Mouse (Mus musculus) embryo, embryonic 11 days (tissue): Measurements from ENCODE around the gene Cplx1.
A peak's percentile ranks its signal among the peaks of the same experiment; 100 is the strongest.

ENCODE experiments used
- DNase-seq: peaks from one replicate; pipeline ENCODE4 v3.0.0-alpha.2; 2015

Cplx1 gene

DNA sequence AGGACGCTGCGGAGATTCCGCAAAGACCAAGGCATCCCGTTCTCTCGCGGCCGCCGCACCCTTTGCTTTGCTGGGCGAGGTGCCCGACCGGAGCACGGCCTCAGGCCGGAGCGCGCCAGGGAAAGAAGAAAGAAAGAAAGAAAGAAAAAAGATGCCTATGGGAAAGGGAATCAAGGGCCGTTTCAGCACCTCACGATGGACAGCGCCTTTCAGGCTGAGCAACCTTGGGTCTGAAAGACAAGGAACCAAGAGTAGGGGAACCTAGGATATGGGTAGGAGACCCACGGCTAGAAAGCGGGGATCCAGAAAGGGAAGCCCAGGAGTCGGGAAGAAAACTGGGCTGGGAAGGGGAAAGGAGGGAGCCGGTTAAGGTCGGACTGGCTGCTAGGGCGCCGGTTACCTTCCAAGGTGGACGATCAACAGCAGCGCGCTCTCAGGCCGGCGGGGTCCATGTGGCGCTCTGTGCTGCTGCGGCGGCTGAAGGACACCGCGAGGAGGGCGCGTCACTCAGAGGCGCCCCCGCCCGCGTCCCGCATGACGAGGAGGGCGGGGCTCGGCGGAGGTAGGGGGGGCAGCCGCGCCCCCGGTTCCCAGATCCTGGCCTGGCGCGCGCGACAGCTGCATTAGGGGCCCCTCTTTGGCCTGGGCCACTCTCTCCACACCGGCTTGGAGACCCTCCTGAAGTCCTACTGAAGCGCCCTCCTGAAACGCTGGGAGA lies at the start of gene Cplx1:
TSS of gene Cplx1 (minus strand) at position 536 of the 718 bp plus-strand sequence.
- DNase-seq = peak; percentile 77

DNA sequence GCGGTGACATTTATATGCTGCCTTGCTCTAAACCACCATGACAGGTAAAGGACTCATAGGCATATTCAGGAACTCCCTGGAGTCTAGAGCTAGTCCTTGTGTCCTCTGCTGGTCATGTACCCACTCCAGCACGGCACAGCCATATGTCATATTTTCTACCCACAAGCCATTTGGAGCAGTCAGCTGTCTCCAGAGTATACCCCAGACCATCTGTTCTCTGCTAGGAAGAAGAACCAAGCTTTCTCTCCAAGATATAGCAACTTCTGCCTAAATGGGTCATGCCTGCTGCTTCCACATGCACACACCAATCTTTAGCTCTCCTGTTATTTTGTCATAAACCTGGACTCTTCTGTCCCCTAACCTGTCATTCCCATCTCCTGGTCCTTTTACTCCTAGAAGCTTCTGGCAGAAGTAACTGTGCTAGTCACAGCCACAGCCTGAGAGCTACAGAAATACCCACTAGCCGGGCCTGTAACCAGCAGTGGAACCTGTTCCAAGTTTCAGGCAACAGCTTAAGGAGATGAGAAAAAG lies 31.6 kb upstream of the Cplx1 start:
- DNase-seq = no peak

DNA sequence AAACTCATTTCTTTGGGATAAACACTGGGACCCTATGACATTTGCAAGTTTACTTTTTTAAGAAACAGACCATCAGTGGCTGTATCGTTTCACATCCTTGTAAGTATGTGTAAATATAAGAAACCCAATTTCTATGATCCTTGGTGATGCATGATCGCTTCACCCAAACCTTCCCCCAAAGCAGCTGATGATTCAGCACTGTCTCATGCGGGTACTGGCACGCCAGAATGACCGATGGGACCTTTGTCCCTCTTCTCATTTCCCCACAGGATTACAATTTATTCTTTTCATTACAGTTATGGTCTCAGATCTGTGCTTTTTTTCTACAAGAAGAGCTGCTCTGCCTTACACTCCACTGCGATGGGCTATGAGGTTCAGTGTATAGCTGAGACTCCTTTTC lies 23.2 kb upstream of the Cplx1 start:
- DNase-seq = no peak

DNA sequence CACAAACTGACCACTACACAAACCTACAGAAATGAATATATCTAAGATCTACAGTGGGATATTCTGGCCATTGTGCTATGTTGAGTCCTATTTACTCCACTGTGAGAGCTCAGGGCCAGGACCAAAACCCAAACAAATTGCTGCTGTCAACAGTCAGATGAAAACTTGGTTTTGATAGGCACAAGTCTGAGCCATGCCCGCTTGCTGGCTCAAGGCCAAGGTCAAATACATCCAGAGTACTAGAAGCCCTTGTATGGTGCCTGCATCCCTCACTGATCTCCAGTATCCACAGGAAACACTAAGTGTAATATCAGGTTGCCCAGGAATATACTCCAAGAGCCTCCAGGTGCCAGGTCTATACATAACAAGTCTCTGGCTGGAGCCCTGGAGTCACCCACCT lies 21.2 kb upstream of the Cplx1 start:
- DNase-seq = no peak

DNA sequence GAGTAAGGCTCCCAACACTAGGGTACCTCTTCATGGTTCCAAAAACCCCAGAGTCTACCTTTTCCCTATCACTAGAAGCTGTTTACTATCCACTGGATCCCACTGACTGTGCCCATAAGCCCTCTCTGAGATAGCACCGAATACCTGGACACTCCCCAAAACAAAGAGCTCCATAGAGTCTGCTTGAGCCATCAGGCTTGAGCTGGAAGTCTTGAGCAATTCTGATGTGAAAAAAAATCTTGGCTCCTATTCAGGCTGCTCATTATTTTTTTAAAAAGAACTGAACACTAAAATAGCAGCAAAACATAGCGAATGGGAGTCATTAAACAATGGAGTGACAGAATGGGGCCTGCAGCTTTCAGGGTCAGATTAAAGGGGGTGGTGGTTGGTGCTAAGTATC lies 17.3 kb upstream of the Cplx1 start:
- DNase-seq = no peak

DNA sequence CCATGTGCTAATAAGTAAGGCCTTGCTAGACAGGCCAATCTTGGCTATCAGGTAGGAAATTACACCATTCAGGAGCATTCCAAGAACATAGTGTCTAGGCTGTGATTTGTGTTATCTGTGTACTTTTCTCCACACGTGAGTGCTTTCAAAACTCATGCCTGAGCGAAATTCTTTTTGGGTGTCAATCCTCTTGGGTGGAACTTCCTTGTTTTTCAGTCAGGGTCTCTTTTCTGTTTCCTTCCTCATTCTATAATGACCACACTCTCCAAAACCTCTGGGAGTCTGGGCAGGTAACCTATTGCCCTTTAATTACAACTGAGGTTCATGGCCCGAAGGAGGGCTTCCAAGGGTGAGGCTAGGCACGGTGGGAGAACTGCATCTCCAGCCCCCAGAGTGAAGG lies 16.7 kb upstream of the Cplx1 start:
- DNase-seq = no peak

DNA sequence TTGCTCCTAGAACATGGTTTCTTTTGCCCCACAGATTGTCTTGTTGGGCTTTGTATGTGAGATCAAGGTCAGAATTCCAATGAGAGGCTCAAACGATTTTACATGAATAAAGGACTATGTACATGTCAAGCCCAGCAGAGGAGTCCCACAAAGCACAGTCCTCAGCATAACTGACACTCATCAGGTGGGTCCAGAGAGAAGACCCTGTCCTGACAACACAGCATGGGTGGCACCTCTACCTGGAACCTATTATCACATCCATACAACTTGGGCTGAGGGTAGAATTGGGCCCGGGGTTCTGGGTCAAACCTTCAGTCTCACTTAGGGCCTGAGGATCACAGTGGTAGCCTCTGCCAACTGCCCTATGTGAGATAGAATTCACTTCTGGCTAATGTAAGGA lies 15.6 kb upstream of the Cplx1 start:
- no peak for DNase-seq

DNA sequence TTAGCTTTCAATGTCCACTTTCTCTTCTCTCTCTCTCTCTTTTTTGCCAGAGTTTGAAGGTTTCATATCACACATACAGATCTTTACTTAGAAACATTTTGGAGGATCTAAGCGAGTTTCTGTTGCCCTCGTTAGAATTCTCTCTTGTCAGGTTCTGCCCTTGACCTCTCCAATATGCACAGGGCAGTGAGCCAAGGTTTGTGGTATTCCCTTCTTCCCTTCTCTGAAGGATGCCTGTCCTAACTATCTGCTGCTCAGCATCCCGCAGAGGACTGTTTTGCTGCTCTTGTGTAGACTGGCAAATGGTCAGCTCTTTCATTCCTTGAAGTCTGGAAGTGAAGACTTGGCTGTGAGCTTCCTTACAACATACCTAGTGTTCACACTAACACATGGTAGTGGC lies 14.5 kb upstream of the Cplx1 start:
- no peak for DNase-seq

DNA sequence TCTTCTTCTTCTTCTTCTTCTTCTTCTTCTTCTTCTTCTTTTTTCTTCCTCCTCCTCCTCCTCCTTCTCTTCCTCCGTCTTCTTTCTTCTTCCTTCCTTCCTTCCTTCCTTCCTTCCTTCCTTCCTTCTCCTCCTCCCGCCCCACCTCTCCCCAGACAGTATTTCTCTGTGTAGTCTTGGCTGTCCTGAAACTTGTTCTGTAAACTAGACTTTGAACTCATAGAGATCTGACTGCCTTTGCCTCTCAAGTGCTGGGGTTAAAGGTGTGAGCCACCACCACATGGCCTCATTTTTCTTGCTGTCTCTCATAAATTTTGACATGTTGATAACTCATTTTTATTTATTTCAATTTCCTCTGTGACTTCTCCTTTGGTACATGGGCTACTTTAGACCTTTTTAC lies 12.7 kb upstream of the Cplx1 start:
- no peak for DNase-seq

DNA sequence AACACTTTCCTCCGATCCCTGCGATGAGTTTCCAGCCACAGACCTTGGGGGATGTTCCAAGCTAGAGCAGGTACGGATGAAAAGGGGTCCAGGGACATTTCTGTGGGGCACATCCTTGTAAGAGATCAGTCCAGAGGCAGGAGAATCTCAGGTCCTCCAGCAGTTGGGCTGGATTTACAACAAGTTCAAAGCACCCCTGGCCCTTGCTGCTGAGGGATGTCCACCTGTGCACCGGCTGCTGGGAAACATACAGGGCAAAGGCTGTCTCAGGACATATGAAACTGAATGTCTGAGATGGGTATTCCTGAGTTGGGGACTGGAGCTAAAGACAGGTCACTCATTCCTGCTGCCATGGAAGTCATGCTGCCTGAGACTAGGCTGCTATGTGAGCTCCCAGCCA lies 7.2 kb upstream of the Cplx1 start:
- DNase-seq = no peak

DNA sequence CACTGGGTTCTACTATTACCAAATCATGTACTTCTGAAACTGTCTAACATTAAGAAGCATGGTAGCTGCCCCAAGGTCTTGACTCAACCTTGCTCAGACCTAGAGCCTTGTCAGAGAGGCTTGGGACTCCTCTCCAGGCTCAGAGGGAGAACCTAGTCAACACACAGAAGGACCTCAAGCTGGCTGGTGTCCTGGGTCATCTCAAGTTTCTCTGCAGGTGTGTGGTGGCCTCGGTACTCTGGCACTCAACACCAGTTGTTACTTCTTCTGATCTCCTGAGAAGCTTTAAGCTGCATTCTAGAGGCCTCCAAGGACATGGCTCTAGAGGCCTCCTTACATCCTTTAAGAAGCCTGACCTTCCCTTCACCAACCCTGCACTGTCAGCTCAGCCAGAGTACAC lies 4.2 kb upstream of the Cplx1 start:
- no peak for DNase-seq

DNA sequence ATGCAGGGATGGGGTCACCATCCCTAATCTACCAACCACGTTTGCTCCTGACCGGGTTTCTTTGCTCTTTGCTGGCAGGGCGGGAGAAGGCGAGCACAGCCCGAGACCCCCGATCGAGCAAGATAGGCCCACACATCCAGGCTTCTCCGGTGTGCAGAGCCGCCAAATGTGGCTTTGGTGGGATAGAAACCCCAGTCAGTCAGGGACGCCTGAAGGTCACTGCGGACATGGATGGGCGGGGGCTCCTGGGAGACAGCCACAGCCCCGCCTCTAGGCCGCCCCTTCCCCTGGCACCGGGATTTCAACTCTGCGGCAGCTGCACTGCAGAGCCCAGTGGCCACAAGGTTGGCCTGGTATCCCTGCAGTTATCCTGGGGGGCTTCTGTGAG lies 377 bp upstream of the Cplx1 start:
- DNase-seq = peak; percentile 12

DNA sequence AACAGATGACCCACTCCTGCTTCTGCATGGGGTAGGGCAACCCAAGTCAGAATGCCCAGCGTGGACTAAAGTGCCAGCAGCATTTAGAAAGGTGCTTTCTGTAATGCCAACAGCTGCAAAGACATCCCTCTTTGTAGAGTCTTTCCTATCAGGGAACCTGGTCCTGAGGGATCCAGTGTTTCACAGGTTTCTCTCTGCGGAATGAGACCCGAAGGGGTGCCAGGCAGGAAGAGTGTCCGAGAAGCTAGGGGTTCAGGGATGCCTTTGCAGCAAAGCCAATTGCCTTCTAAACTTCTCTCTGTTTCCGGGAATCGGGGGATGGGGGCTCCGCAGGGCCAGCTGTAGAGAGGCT lies 711 bp downstream of the Cplx1 start:
- no peak for DNase-seq

DNA sequence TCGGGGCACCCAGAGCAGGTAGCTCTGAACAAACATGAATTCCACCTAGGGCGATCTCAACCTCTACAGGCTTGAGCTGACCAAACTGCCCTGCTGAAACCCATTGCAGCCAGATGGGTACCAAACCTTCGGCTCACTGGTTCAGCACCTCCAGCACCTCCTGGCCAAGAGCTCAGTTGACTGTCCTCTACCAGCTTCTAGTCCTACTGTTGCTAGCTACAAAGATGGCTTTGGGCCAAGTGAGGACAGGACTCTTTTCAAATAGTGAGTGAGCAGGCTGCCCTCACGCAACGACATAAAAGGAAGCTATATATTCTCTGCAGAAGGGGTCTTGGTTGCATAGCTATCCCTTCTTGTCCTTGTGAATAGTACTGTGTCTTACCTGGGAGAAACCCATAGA lies 2.2 kb downstream of the Cplx1 start:
- DNase-seq = no peak

DNA sequence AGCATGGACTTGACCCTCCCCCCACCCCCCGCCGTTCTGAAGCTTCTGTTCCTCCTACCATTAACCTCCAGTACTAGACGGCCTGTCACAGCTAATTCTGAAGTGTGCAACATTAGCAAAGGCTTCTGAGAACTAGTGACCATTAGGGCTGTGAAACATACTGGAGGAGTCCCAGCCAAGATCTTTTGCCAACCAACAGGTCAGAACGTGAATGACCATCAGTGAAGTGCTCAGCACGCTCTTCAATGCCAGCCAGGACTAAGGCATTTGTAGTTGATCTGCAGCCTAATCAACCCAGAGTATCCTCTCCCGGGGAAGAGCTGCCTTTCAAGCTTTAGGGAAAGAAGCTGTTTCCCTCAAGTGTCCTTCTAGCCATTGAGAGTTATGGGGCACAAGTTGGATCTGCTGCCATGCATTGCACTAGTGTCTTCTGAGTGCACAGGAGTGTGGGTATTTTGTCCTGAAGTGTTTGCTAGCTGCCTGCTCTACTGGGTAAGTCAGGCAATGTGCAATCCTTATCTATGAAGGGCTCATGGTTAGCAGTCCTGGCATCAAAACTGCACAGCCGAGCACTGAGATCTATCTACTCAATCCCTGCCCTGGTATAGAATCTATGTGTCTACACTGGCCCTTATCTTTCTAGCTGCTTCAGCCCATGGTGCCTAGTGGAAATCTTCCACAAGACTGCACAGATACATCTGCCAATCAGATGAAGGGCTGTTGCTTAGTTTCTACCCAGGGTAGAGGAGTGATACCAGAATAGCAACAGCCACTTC lies 6.1 kb downstream of the Cplx1 start:
- DNase-seq = no peak

DNA sequence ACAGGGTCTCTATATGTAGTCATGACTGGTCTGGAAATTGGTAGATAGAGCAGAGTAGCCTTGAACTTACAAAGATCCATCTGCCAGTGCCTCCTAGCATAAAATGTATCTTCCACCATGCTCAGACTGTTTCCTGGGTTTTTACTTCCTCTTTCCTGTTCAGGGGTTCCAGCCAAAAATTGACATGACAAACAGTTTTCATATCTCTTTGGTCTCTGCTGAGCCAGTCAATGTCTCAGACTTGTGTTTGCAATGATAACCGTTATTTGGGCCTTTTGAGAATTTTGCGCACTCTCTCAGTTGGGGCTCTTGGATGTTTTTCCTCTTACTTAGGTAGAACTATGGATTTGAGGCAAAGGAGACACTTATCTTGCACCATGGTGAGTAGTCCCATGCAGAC lies 15.6 kb downstream of the Cplx1 start:
- DNase-seq = no peak

DNA sequence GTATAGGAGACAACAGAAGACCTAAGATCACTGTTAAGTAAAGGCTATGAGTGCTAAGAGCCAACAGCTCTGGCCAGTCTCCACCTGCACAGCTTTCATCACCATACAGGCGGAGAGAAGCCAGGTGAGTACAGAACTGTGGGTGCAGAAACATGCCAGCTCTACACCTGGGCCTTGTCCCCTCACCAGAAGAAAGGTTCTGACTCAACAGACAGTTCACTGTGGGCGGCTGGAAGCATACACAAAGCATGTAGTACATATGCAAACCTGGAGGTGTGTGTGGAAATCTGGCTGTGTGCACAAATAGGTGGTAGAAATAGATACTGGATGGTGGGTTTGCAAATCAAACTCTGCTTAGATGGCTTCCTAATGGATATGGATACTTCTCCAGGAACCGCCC lies 27.2 kb downstream of the Cplx1 start:
- no peak for DNase-seq

DNA sequence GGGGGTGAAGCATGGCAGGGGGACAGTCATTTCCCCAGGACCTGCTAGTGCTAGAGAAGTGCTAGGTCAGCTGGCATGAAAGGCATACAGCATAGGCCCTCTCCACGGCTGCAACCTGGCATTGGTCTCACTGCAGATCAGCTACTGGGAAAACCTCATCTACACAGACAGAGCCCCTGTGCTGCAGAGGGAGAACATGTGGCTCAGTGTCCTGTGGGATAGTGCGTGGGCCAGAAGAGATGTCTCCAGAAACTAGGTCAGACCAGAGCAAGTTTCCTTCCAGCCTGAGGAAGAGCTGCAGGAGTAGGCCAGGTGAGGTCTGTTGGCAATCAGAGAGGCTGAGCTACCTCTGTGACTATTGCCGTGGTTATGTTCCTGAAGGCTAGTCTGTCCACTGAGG lies 27.9 kb downstream of the Cplx1 start:
- no peak for DNase-seq

DNA sequence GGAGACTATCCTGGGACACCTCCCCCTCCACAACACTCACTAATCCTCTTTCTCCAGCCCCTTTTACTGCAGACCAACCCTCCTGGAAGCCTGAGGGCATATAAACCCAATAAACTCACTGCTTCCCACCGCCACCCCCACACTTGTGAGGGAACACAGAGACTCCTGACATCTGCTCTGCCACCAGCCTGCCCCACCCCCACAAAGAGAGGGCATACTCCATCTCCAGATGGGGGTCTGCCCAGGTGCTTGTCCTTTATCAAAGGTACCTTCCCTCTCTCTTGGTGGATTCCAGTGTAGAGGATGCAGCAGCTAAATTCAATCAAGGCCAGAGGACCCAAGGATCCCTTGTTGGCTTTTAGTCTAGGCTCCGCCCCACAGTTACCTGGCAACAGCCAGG lies 28.8 kb downstream of the Cplx1 start:
- DNase-seq = no peak

DNA sequence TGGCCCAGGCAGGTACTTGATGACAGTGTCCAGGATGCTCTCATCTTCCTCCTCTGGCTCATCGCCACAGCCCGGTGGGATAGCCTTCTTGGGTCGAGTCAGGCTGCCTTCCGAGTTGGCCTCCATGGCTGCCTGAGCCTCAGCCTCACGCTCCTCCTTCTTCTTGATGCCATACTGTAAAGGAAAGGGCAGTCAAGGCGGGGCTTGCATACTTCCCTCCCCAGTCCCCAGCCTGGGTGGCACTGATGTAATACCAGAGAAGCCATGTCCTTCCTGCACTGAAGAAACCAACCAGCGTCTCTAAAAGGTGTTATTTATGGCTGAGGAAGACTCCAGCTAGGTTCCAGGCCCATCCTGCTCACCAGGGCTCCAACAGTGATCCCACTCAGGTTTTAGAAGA lies 29.7 kb downstream of the Cplx1 start:
- no peak for DNase-seq

DNA sequence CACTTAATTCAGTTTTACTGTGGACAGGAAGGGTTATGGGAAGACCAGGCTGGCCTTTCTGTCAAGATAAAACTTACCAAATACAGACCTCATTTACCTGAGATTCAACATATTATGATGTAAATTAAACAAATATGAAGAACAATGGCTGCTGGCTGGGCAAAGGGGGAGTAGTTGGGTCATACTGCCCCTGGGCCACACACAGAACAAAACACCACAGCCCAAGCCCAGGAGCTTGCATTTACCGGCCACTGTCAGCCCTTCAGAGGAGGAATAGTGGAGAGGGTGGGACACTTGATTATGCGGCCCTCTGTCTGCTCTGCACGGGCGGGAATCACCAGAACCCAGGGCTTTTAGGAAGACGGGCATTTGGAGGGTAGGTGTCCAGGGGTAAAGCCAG lies 30.9 kb downstream of the Cplx1 start:
- no peak for DNase-seq

DNA sequence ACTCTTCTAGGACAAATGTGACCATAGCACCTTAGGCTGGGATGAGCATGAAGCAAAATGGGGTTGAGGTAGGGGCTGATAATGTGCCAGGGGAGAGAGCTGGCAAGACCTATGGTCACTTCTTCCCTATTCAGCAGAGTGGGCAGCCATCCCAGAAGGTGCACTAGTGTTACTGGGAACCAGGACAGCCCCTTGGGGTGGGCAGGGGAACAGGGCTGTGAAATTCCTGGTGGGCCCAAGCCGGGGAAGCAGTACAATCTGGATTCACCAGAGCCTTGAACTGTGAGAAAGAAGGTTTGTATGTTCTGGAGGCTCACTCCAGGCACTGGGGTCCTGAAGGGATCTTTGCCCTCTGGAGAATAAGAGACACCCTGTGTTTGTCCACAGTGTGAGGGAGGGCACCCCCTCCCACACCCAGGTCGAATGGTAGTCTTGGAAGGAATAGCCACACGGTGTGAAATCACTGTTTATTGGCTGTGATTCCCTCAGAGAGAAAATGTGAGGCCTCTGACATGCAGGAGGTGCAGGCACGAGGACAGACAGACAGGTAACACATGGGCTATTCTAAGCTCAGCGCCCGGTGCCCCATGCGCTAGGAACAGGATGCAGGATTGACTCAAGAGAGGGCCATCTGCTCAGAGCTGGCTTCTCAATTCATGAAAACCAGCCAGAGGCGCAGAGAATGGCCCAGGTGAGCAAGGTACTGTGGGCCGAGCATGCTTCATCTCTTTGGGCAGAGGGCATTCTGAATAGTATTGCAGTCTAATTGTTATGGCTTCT lies 31.5 kb downstream of the Cplx1 start:
- DNase-seq = no peak

DNA sequence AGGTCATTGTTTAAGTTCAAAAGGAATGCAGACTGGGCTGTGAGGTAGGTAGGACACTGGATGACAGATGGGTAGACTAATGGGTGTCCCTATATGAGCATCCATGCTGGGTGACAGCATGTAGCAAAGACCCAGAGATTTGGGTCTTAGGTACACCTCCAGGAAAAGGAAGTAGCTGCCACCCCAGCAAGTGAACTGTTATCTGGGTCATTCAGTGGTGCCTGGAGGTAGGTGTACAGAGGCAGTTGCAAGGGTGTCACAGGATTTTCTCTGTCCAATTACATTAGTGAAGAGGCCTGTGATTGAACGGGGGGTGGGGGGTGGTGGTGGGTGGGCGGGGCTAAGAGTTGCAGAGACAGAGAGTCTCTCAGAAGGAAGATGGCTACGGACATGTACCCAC lies 33.2 kb downstream of the Cplx1 start:
- no peak for DNase-seq
